Comparison of ENCODE assay signal across 13 mouse cellular contexts in genomic region chr14:52009361-52009760, GRCm38 (mm10). TPM values are rescaled to one million over a fixed set of nuclear protein-coding genes. Genes with fewer than 3 reads are reported as not detected.
DNase-seq lines count a peak whose midpoint lies in the region; ATAC-seq and TF ChIP-seq lines count a peak whose summit lies in the region.
"Had no signal": no experiment of that assay in that cellular context is flagged by ENCODE, and none has a peak within 500 bp of the region (broad histone marks: within the 10 kb centered on the region; RNA-seq: fewer than 3 reads in every experiment).

No protein-coding gene starts in this region.

- peaks cover 22% of the 10 kb centered on the region for H3K36me3 ChIP-seq in intestine, embryonic 16.5 days (ENCODE audit: control insufficient read depth, insufficient read depth, low read length)
- peaks cover 35% of the 10 kb centered on the region for H3K36me3 ChIP-seq in intestine, embryonic 15.5 days
- H3K36me3 ChIP-seq in G1E (replicated peaks), result peaks cover 63% of the 10 kb centered on the region
- peaks cover 48% of the 10 kb centered on the region for H3K36me3 ChIP-seq in forebrain, embryonic 14.5 days (ENCODE audit: control insufficient read depth, insufficient read depth, low read length)
- peaks cover 44% of the 10 kb centered on the region for H3K36me3 ChIP-seq in limb, embryonic 15.5 days

- peak overlapping the region; percentile 19; the same call in 1 of the 2 replicates for H3K9ac ChIP-seq in intestine, embryonic 16.5 days (ENCODE audit: low read depth, low read length)
- no peak overlapping the region for H3K9ac ChIP-seq in intestine, embryonic 15.5 days
- H3K9ac ChIP-seq in forebrain, embryonic 14.5 days (ENCODE audit: low read length), result peak overlapping the region; percentile 51
- H3K9ac ChIP-seq in limb, embryonic 15.5 days, result no peak overlapping the region

- H3K27me3 ChIP-seq in intestine, embryonic 16.5 days (replicated peaks; ENCODE audit: control insufficient read depth, insufficient read depth, low read length), result no peaks in the 10 kb centered on the region
- H3K27me3 ChIP-seq in intestine, embryonic 15.5 days (replicated peaks), result no peaks in the 10 kb centered on the region
- H3K27me3 ChIP-seq in G1E (ENCODE audit: insufficient read depth, low read length), result no peaks in the 10 kb centered on the region
- H3K27me3 ChIP-seq in forebrain, embryonic 14.5 days (replicated peaks; ENCODE audit: control insufficient read depth, insufficient read depth, low read length), result no peaks in the 10 kb centered on the region
- H3K27me3 ChIP-seq in limb, embryonic 15.5 days, result no peaks in the 10 kb centered on the region
- H3K27me3 ChIP-seq: CH12.LX had no signal

- H3K4me1 ChIP-seq in intestine, embryonic 16.5 days (ENCODE audit: control insufficient read depth, insufficient read depth, low read length), result peaks cover 36% of the 10 kb centered on the region
- H3K4me1 ChIP-seq in intestine, embryonic 15.5 days (replicated peaks), result peaks cover 22% of the 10 kb centered on the region
- H3K4me1 ChIP-seq in G1E (ENCODE audit: insufficient read depth, low read depth, low read length), result peaks cover 36% of the 10 kb centered on the region
- H3K4me1 ChIP-seq in forebrain, embryonic 14.5 days (ENCODE audit: control insufficient read depth, insufficient read depth, low read length), result peaks cover 49% of the 10 kb centered on the region
- H3K4me1 ChIP-seq in limb, embryonic 15.5 days, result peaks cover 30% of the 10 kb centered on the region

- no peak for DNase-seq in G1E (ENCODE audit: low spot score)
- DNase-seq in forebrain, embryonic 14.5 days (ENCODE audit: low spot score), result no peak
- no peak for DNase-seq in Muller cell, postnatal 12 days (ENCODE audit: inconsistent ontology term)
- DNase-seq in right cerebral cortex, postnatal 25 days, result no peak
- no peak for DNase-seq in spleen, postnatal 36 days (ENCODE audit: low spot score in 2 of 2)

- no peak for ATAC-seq in intestine, embryonic 16.5 days
- ATAC-seq in intestine, embryonic 15.5 days, result no peak
- ATAC-seq in G1E (ENCODE audit: extremely low read depth, insufficient number of reproducible peaks, low FRiP score, poor library complexity, severe bottlenecking), result no peak
- ATAC-seq in forebrain, embryonic 14.5 days, result no peak
- ATAC-seq in limb, embryonic 15.5 days (ENCODE audit: insufficient number of reproducible peaks, low FRiP score, low TSS enrichment, low read depth), result no peak

- no peak for TF ChIP-seq CTCF in G1E (IDR thresholded peaks at IDR 0.05; ENCODE audit: low read depth, low read length)

- no peak overlapping the region for H3K4me3 ChIP-seq in intestine, embryonic 16.5 days (ENCODE audit: low read length)
- no peak overlapping the region for H3K4me3 ChIP-seq in intestine, embryonic 15.5 days (replicated peaks)
- H3K4me3 ChIP-seq in G1E (ENCODE audit: low read depth, low read length), result peak overlapping the region; percentile 14; the same call in 1 of the 2 replicates
- H3K4me3 ChIP-seq in forebrain, embryonic 14.5 days (ENCODE audit: low read depth, low read length), result peak overlapping the region; percentile 28
- H3K4me3 ChIP-seq in limb, embryonic 15.5 days, result peak overlapping the region; percentile 7; the same call in 1 of the 2 replicates

- no peak overlapping the region for H3K4me2 ChIP-seq in intestine, embryonic 16.5 days (ENCODE audit: low read depth, low read length)
- H3K4me2 ChIP-seq in intestine, embryonic 15.5 days (replicated peaks), result no peak overlapping the region; the same call in 1 of the 2 replicates
- H3K4me2 ChIP-seq in forebrain, embryonic 14.5 days (ENCODE audit: low read length), result peak overlapping the region; percentile 63
- peak overlapping the region; percentile 30 for H3K4me2 ChIP-seq in limb, embryonic 15.5 days

- H3K27ac ChIP-seq in intestine, embryonic 16.5 days (ENCODE audit: low read length), result no peak overlapping the region
- H3K27ac ChIP-seq in intestine, embryonic 15.5 days, result no peak overlapping the region
- peak overlapping the region; percentile 99; the same call in 1 of the 2 replicates for H3K27ac ChIP-seq in forebrain, embryonic 14.5 days (ENCODE audit: low read depth, low read length)
- no peak overlapping the region for H3K27ac ChIP-seq in limb, embryonic 15.5 days

- WGBS in intestine, embryonic 16.5 days, result 59% methylated on average over 26 of the region's 26 CpGs
- WGBS in intestine, embryonic 15.5 days, result 66% methylated on average over 26 of the region's 26 CpGs
- 17% methylated on average over 26 of the region's 26 CpGs for WGBS in forebrain, embryonic 14.5 days
- WGBS in limb, embryonic 15.5 days, result 63% methylated on average over 26 of the region's 26 CpGs

- H3K9me3 ChIP-seq in intestine, embryonic 16.5 days (ENCODE audit: control insufficient read depth, low read length), result no peaks in the 10 kb centered on the region
- no peaks in the 10 kb centered on the region for H3K9me3 ChIP-seq in intestine, embryonic 15.5 days
- no peaks in the 10 kb centered on the region for H3K9me3 ChIP-seq in G1E (replicated peaks)
- no peaks in the 10 kb centered on the region for H3K9me3 ChIP-seq in forebrain, embryonic 14.5 days (replicated peaks; ENCODE audit: control insufficient read depth, low read length)
- no peaks in the 10 kb centered on the region for H3K9me3 ChIP-seq in limb, embryonic 15.5 days

RNA-seq across cellular contexts. Expression of gene Tmem253, which starts 6.1 kb away (rescaled TPM):
- 99.0 and 118 TPM in 2 replicates for polyA plus RNA-seq in intestine, embryonic 16.5 days (2015; fragmentation: Nextera tagmentation; extraction: Ambion mirVana)
- polyA plus RNA-seq in intestine, embryonic 15.5 days (2015; fragmentation: Nextera tagmentation; extraction: Ambion mirVana), result 50.1 and 60.0 TPM in 2 replicates
- total RNA-seq in G1E (2014; fragmentation: Nextera tagmentation) (0.58 and 2.5 TPM in 2 replicates), G1E (2017) (0.12 and 0.27 TPM in 2 replicates)
- 0.19 and 0.29 TPM in 2 replicates for polyA plus RNA-seq in G1E (2012)
- 0.46 and 0.56 TPM in 2 replicates for polyA plus RNA-seq in forebrain, embryonic 14.5 days (2014; fragmentation: Nextera tagmentation; extraction: Ambion mirVana)
- polyA plus RNA-seq in limb, embryonic 15.5 days (2015; fragmentation: Nextera tagmentation; extraction: Ambion mirVana), result 0.29 and 0.37 TPM in 2 replicates
- total RNA-seq: granulocyte monocyte progenitor cell, adult 5-6 weeks had no signal

RNA-seq across cellular contexts. Expression of gene Zfp219, which starts 11.2 kb away (rescaled TPM):
- polyA plus RNA-seq in intestine, embryonic 16.5 days (2015; fragmentation: Nextera tagmentation; extraction: Ambion mirVana), result 19.7 and 20.5 TPM in 2 replicates
- polyA plus RNA-seq in intestine, embryonic 15.5 days (2015; fragmentation: Nextera tagmentation; extraction: Ambion mirVana), result 29.7 and 29.8 TPM in 2 replicates
- total RNA-seq in G1E (2014; fragmentation: Nextera tagmentation) (28.1 and 29.6 TPM in 2 replicates), G1E (2017) (16.4 and 16.9 TPM in 2 replicates)
- 83.1 and 97.0 TPM in 2 replicates for polyA plus RNA-seq in G1E (2012)
- polyA plus RNA-seq in forebrain, embryonic 14.5 days (2014; fragmentation: Nextera tagmentation; extraction: Ambion mirVana), result 41.0 and 42.0 TPM in 2 replicates
- 26.7 and 27.5 TPM in 2 replicates for polyA plus RNA-seq in limb, embryonic 15.5 days (2015; fragmentation: Nextera tagmentation; extraction: Ambion mirVana)

RNA-seq across cellular contexts. Expression of gene Arhgef40, which starts 24.8 kb away (rescaled TPM):
- polyA plus RNA-seq in intestine, embryonic 16.5 days (2015; fragmentation: Nextera tagmentation; extraction: Ambion mirVana), result 52.0 and 53.0 TPM in 2 replicates
- polyA plus RNA-seq in intestine, embryonic 15.5 days (2015; fragmentation: Nextera tagmentation; extraction: Ambion mirVana), result 64.4 and 65.9 TPM in 2 replicates
- total RNA-seq in G1E (2014; fragmentation: Nextera tagmentation) (33.9 and 37.5 TPM in 2 replicates), G1E (2017) (3.1 and 3.4 TPM in 2 replicates)
- 30.3 and 32.2 TPM in 2 replicates for polyA plus RNA-seq in G1E (2012)
- polyA plus RNA-seq in forebrain, embryonic 14.5 days (2014; fragmentation: Nextera tagmentation; extraction: Ambion mirVana), result 49.5 and 51.1 TPM in 2 replicates
- 126 and 149 TPM in 2 replicates for polyA plus RNA-seq in limb, embryonic 15.5 days (2015; fragmentation: Nextera tagmentation; extraction: Ambion mirVana)

RNA-seq across cellular contexts. Expression of gene Olfr221, which starts 32.9 kb away (rescaled TPM):
- not detected in 2 replicates for polyA plus RNA-seq in intestine, embryonic 16.5 days (2015; fragmentation: Nextera tagmentation; extraction: Ambion mirVana)
- not detected in 2 replicates for polyA plus RNA-seq in intestine, embryonic 15.5 days (2015; fragmentation: Nextera tagmentation; extraction: Ambion mirVana)
- not detected in 2 replicates for total RNA-seq in G1E (2014; fragmentation: Nextera tagmentation)
- 0.16 and 0.23 TPM in 2 replicates for total RNA-seq in G1E (2017)
- polyA plus RNA-seq in G1E (2012), result not detected in 2 replicates
- not detected in 2 replicates for polyA plus RNA-seq in forebrain, embryonic 14.5 days (2014; fragmentation: Nextera tagmentation; extraction: Ambion mirVana)
- not detected in 2 replicates for polyA plus RNA-seq in limb, embryonic 15.5 days (2015; fragmentation: Nextera tagmentation; extraction: Ambion mirVana)
- total RNA-seq: adrenal gland, postnatal 10 days; CH12.LX; granulocyte monocyte progenitor cell, adult 5-6 weeks; layer of hippocampus, adult 8-10 months had no signal
- polyA plus RNA-seq: stomach, embryonic 14.5 days had no signal

Comparison
In these comparisons a context has a peak if more than half of its experiments do, and no peak if none do; other contexts are left out.
1. H3K9ac ChIP-seq: peak in intestine, embryonic 16.5 days (single experiment) and forebrain, embryonic 14.5 days (single experiment); none in intestine, embryonic 15.5 days (single experiment) and limb, embryonic 15.5 days (single experiment).
2. H3K4me2 ChIP-seq: peak in forebrain, embryonic 14.5 days (single experiment) and limb, embryonic 15.5 days (single experiment); none in intestine, embryonic 16.5 days (single experiment) and intestine, embryonic 15.5 days (single experiment).
3. H3K4me3 ChIP-seq: peak in G1E (single experiment), forebrain, embryonic 14.5 days (single experiment) and limb, embryonic 15.5 days (single experiment); none in intestine, embryonic 16.5 days (single experiment) and intestine, embryonic 15.5 days (single experiment).
4. RNA of gene Tmem253, which starts 6.1 kb away (polyA plus RNA-seq): 99.0 to 118 TPM in intestine, embryonic 16.5 days and 50.1 to 60.0 TPM in intestine, embryonic 15.5 days; 0.46 to 0.56 TPM in forebrain, embryonic 14.5 days, 0.29 to 0.37 TPM in limb, embryonic 15.5 days and 0.19 to 0.29 TPM in G1E; every median in the first group is over 10 times any median in the second.